Comparison of ENCODE assay signal across 28 mouse cellular contexts in the genomic region with DNA sequence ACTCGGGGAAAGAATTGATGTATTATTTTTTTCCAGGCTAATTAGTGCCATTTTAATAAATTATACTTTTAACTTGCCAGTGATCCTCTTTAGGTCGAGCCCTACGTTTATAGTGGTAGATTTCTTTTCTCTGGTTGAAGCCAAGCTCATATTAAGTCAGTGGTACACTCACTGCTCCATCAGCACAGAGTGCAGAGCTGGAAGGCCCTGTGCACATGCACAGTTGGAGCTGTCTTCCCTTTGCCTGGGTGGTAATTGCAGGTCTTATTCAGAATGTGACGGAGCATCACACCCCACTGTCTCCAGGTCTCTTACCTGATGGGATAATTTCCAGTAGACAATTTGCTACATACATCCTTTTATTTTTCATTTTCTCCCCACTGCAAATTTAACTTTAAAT. TPM values are rescaled to one million over a fixed set of nuclear protein-coding genes. Genes with fewer than 3 reads are reported as not detected.
A peak's percentile ranks its signal among the peaks of the same experiment; 100 is the strongest.
DNase-seq lines count a peak whose midpoint lies in the region; ATAC-seq and TF ChIP-seq lines count a peak whose summit lies in the region.
"Had no signal": no experiment of that assay in that cellular context is flagged by ENCODE, and none has a peak within 500 bp of the region (broad histone marks: within the 10 kb centered on the region; RNA-seq: fewer than 3 reads in every experiment).

No protein-coding gene starts in this region.

- H3K9ac ChIP-seq in forebrain, embryonic 12.5 days, result no peak overlapping the region
- no peak overlapping the region for H3K9ac ChIP-seq in forebrain, embryonic 11.5 days (ENCODE audit: low read length)
- H3K9ac ChIP-seq in forebrain, embryonic 15.5 days (replicated peaks), result no peak overlapping the region
- H3K9ac ChIP-seq: heart, embryonic 13.5 days; hindbrain, embryonic 12.5 days; hindbrain, embryonic 15.5 days had no signal

- WGBS in forebrain, embryonic 12.5 days, result 51% methylated on average over 4 of the region's 4 CpGs
- 68% methylated on average over 4 of the region's 4 CpGs for WGBS in forebrain, embryonic 11.5 days
- WGBS in forebrain, embryonic 15.5 days, result 44% methylated on average over 4 of the region's 4 CpGs
- 87% methylated on average over 4 of the region's 4 CpGs for whole genome bisulfite sequencing in thymus, adult 2 months

- H3K36me3 ChIP-seq in forebrain, embryonic 12.5 days (replicated peaks), result no peaks in the 10 kb centered on the region
- no peaks in the 10 kb centered on the region for H3K36me3 ChIP-seq in forebrain, embryonic 11.5 days (ENCODE audit: control insufficient read depth, insufficient read depth, low read length)
- no peaks in the 10 kb centered on the region for H3K36me3 ChIP-seq in forebrain, embryonic 15.5 days
- H3K36me3 ChIP-seq in thymus, adult 2 months (ENCODE audit: control insufficient read depth, insufficient read depth, low read length), result no peaks in the 10 kb centered on the region
- H3K36me3 ChIP-seq: heart, embryonic 10.5 days; heart, embryonic 13.5 days; hindbrain, embryonic 12.5 days; hindbrain, embryonic 15.5 days had no signal

- no peaks in the 10 kb centered on the region for H3K27me3 ChIP-seq in forebrain, embryonic 12.5 days
- H3K27me3 ChIP-seq in forebrain, embryonic 11.5 days (ENCODE audit: control insufficient read depth, insufficient read depth, low read length), result no peaks in the 10 kb centered on the region
- no peaks in the 10 kb centered on the region for H3K27me3 ChIP-seq in forebrain, embryonic 15.5 days
- no peaks in the 10 kb centered on the region for H3K27me3 ChIP-seq in thymus, adult 2 months (ENCODE audit: control insufficient read depth, insufficient read depth, low read length)
- H3K27me3 ChIP-seq: heart, embryonic 13.5 days; hindbrain, embryonic 12.5 days; hindbrain, embryonic 15.5 days had no signal

- no peaks in the 10 kb centered on the region for H3K9me3 ChIP-seq in forebrain, embryonic 12.5 days
- no peaks in the 10 kb centered on the region for H3K9me3 ChIP-seq in forebrain, embryonic 11.5 days (ENCODE audit: control insufficient read depth, low read length)
- H3K9me3 ChIP-seq in forebrain, embryonic 15.5 days, result no peaks in the 10 kb centered on the region
- H3K9me3 ChIP-seq: heart, embryonic 10.5 days had no signal

- DNase-seq in forebrain, embryonic 11.5 days (ENCODE audit: low spot score), result no peak
- DNase-seq in brain, adult 2 months (ENCODE audit: low read depth, low spot score), result peak; percentile 40
- no peak for DNase-seq in urinary bladder, postnatal 4 days (ENCODE audit: low spot score in 2 of 2)
- no peak for DNase-seq in thymus, adult 2 months
- DNase-seq: adrenal gland, postnatal 10 days; adrenal gland, postnatal 36 days; cerebellum, adult 11-12 months; cerebellum, adult 8-10 months; cerebellum, postnatal 10 days; cerebellum, postnatal 36 days; embryo, embryonic 11 days; gastrocnemius, postnatal 25 days; heart, adult 2 months; heart, postnatal 14 days; kidney, adult 2 months had no signal

- TF ChIP-seq CTCF in thymus, adult 2 months (IDR thresholded peaks at IDR 0.05; ENCODE audit: borderline replicate concordance, control insufficient read depth, extremely low read depth, insufficient read depth, low read length, poor library complexity), result no peak

- no peak overlapping the region for H3K4me3 ChIP-seq in forebrain, embryonic 12.5 days (replicated peaks)
- no peak overlapping the region for H3K4me3 ChIP-seq in forebrain, embryonic 11.5 days (ENCODE audit: low read depth, low read length)
- H3K4me3 ChIP-seq in forebrain, embryonic 15.5 days, result no peak overlapping the region
- H3K4me3 ChIP-seq in thymus, adult 2 months (ENCODE audit: control insufficient read depth, insufficient read depth, low read length), result no peak overlapping the region
- H3K4me3 ChIP-seq: heart, adult 2 months; heart, embryonic 10.5 days; heart, embryonic 13.5 days; hindbrain, embryonic 12.5 days; hindbrain, embryonic 15.5 days had no signal

- ATAC-seq in forebrain, embryonic 12.5 days (ENCODE audit: low FRiP score), result peak; percentile 17; the same call in 1 of the 2 replicates
- no peak for ATAC-seq in forebrain, embryonic 11.5 days (replicated peaks; ENCODE audit: low FRiP score)
- ATAC-seq in forebrain, embryonic 15.5 days (replicated peaks), result peak; percentile 66; the same call in 1 of the 2 replicates
- ATAC-seq: activated CD4-positive, CD25-positive, alpha-beta regulatory T cell, adult 4 months; intestine, postnatal 0 days had no signal

- TF ChIP-seq POLR2A in thymus, adult 2 months (IDR thresholded peaks at IDR 0.05; ENCODE audit: control insufficient read depth, extremely low read depth, insufficient read depth, low read length, poor library complexity), result no peak

- no peak overlapping the region for H3K4me2 ChIP-seq in forebrain, embryonic 12.5 days
- H3K4me2 ChIP-seq in forebrain, embryonic 11.5 days (ENCODE audit: low read depth, low read length, severe bottlenecking), result no peak overlapping the region
- H3K4me2 ChIP-seq in forebrain, embryonic 15.5 days (replicated peaks), result no peak overlapping the region
- H3K4me2 ChIP-seq: heart, embryonic 13.5 days; hindbrain, embryonic 12.5 days; hindbrain, embryonic 15.5 days had no signal

- H3K27ac ChIP-seq in forebrain, embryonic 12.5 days, result no peak overlapping the region
- no peak overlapping the region for H3K27ac ChIP-seq in forebrain, embryonic 11.5 days (ENCODE audit: low read depth, low read length)
- H3K27ac ChIP-seq in forebrain, embryonic 15.5 days (replicated peaks), result no peak overlapping the region
- no peak overlapping the region for H3K27ac ChIP-seq in thymus, adult 2 months (ENCODE audit: control insufficient read depth, insufficient read depth, low read length)
- H3K27ac ChIP-seq: heart, adult 2 months; heart, embryonic 10.5 days; heart, embryonic 13.5 days; hindbrain, embryonic 12.5 days; hindbrain, embryonic 15.5 days had no signal

- H3K4me1 ChIP-seq in forebrain, embryonic 12.5 days, result peaks cover 4% of the 10 kb centered on the region; the same call in 1 of the 2 replicates
- H3K4me1 ChIP-seq in forebrain, embryonic 11.5 days (replicated peaks; ENCODE audit: control insufficient read depth, insufficient read depth, low read length), result no peaks in the 10 kb centered on the region
- H3K4me1 ChIP-seq in forebrain, embryonic 15.5 days, result peaks cover 4% of the 10 kb centered on the region; the same call in 1 of the 2 replicates
- H3K4me1 ChIP-seq in thymus, adult 2 months (replicated peaks; ENCODE audit: control insufficient read depth, insufficient read depth, low read length), result no peaks in the 10 kb centered on the region
- H3K4me1 ChIP-seq: heart, embryonic 10.5 days; heart, embryonic 13.5 days; hindbrain, embryonic 12.5 days; hindbrain, embryonic 15.5 days had no signal

RNA-seq across cellular contexts. Expression of gene Gm17359, which starts 52.6 kb away (rescaled TPM):
- not detected in 2 replicates for polyA plus RNA-seq in forebrain, embryonic 12.5 days (2016; fragmentation: Nextera tagmentation; extraction: Ambion mirVana)
- polyA plus RNA-seq in forebrain, embryonic 11.5 days (2014; fragmentation: Nextera tagmentation; extraction: Ambion mirVana), result not detected in 2 replicates
- not detected in 2 replicates for polyA plus RNA-seq in forebrain, embryonic 15.5 days (2015; fragmentation: Nextera tagmentation; extraction: Ambion mirVana)
- polyA plus RNA-seq in thymus, adult 2 months (2012; rRNA removed), result 0.11 TPM in 1 of 2 replicates, not detected in the other
- polyA plus RNA-seq: activated CD4-positive, CD25-positive, alpha-beta regulatory T cell, adult 4 months; cortical plate, adult 2 months; embryonic facial prominence, embryonic 11.5 days; embryonic facial prominence, embryonic 14.5 days; heart, embryonic 10.5 days; heart, embryonic 13.5 days; heart, embryonic 16.5 days; hindbrain, embryonic 15.5 days; intestine, embryonic 14.5 days; intestine, postnatal 0 days had no signal
